Mouse (Mus musculus): ENCODE results near the gene Mbnl3.
A peak's percentile ranks its signal among the peaks of the same experiment; 100 is the strongest.

The Mbnl3 gene

GRCm38 (mm10) chrX:51206432-51206831, at the start of gene Mbnl3:
TSS of gene Mbnl3 (minus strand) at chrX:51206532.
- no peak for DNase-seq

DNA sequence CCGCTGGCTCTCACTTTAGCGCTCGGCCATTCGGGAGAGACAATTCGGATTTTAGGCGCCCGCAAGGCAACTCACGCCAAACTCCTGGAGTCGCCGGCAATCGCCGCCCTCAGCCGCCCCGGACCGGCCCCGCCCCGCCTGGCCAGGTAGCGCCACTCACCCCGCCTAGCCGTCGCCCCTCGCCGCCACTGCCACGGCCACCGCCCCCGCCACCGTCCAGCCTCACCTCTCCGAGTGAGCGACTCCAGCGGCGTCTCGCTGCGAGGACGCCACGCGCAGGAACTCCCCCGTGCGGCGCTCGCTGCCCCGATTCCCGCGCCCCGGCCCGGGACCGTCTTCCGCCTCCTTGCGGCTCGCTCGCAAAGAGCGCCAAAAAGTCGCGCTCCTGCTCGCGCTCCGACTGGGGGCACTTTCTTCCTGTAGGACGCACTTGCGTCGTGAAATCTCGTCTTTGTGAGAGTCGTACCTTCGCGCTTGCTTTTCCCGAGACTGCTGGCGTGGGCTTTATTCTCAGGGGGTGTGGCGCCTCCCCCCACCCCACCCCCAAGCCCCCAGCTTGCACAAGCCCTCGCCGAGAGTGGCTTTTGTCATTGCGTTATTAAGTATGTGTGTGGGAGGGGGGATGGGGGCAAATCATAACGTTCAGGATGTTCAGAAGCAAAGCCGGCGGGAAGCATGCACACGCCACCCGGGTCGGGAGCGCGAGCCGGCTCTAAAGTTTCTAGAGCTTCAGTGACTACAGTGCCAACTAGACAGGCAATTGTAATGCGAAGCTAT, 596 bp downstream of the Mbnl3 start:
- peak; percentile 11 for DNase-seq

GRCm38 (mm10) chrX:51204626-51205547, 1.4 kb downstream of the Mbnl3 start:
- DNase-seq: peak; percentile 6

DNA sequence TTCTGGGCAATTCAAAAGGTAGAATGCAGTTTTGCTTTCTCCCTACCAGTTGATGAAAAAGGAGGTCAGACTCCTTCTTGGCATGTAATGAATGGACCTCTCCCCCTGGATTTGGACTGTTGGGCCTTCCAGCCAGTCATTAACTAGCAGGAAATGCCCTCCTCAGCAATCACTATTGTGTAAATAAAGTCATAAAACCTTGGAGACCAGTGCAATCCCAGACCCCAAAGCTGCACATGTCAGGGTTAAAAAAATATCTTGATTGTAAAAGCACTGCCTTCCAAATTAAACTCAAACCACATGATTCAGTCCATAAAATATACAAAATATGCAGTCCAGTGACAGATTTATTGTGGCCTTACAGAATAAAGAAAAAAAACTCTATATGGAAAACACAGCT, 9.3 kb downstream of the Mbnl3 start:
- no peak for DNase-seq

GRCm38 (mm10) chrX:51171914-51172313, 34.4 kb downstream of the Mbnl3 start:
- no peak for DNase-seq

- no peak for DNase-seq
These were observed 34.9 kb downstream of the Mbnl3 start for GRCm38 (mm10) chrX:51171413-51171812.

GRCm38 (mm10) chrX:51170404-51170803, 35.9 kb downstream of the Mbnl3 start:
- DNase-seq: no peak

DNA sequence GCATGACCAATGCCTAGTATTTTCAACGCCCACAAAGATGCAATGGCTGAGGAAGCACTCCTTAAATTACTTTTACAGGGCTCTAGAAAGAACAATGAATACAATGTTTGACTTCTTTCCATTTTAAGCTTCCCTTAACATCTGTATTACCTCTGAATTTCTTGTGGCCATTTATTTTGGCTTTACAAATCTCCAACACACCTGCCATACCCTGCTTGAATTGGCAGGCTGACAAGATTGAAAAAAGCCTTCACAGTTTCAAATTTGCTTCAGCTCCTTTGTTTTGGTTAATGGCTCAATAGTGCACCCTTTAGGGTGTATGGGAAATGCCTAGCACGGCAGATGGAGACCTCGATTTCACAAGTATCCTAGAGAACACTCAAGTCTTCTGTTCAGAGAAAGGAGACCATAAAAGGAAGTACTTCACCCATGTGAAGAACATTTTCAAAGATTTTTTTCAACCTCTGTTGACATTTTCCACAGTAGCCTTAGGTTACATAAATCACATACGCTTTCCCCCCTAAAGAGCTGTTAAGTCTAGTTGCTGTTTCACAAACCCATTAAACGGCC, 36.8 kb downstream of the Mbnl3 start:
- no peak for DNase-seq

DNA sequence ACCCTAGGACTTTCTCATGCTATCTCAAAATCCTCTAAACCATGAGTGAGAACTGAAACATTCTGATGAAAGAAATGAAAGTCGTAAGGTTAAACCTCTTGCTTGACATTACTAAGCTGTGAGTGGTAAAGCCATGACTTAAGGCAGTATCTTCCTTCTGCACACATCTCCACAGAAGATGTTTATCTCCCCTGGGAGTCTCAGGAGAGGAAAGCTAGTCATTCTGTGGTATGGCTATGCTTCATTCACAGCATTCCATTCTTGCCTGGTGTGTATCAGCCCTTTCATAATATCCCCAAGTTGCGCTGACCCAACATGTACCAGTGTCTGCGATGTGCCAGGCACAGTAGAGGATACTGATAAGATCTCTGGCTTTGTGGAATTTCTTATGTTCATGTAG, 38.4 kb downstream of the Mbnl3 start:
- DNase-seq: no peak

DNA sequence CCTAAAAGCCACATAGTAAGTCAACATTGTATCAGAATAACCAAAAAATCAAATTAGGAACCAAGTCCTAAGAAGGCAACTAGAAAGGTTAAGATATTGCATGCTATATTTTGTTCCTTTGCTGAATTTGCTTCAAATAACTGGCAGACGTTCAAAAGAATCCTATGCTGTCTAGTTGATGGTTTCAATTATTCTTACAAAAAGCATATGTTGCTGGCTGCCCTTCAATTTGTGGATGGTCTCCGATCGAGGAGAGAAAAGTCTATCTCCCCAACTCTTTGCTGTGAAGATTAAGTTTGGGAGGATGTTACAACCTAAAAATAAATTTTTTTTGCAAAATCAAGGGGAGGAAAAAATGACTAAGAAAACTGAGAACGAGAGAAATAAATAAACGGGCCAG, 41.6 kb downstream of the Mbnl3 start:
- no peak for DNase-seq

- DNase-seq: no peak
These were observed 57.9 kb downstream of the Mbnl3 start for GRCm38 (mm10) chrX:51148436-51148835.

- no peak for DNase-seq
These were observed 60.0 kb downstream of the Mbnl3 start for GRCm38 (mm10) chrX:51146351-51146750.

DNA sequence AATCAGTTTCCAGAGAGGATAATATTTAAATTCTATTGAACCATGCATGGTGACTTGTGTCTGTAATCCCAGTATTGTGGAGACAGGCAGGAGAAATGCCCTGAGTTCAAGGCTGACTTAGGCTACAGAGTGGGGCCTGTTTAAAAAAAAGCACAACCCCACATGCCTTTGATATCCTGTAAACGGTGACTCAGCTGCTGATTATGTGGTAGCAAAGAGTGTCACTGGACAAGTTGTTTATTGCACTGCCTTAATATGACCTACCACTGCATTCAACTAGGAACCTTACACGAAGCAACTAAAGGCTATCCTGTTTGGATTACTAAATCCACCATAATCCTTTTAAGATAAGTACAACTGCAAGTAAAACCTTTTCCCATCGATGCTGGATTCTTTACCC, 66.3 kb downstream of the Mbnl3 start:
- DNase-seq: no peak

GRCm38 (mm10) chrX:51131325-51131724, 75.0 kb downstream of the Mbnl3 start:
- no peak for DNase-seq

- no peak for DNase-seq
These were observed 103.6 kb downstream of the Mbnl3 start for GRCm38 (mm10) chrX:51102748-51103147.

DNA sequence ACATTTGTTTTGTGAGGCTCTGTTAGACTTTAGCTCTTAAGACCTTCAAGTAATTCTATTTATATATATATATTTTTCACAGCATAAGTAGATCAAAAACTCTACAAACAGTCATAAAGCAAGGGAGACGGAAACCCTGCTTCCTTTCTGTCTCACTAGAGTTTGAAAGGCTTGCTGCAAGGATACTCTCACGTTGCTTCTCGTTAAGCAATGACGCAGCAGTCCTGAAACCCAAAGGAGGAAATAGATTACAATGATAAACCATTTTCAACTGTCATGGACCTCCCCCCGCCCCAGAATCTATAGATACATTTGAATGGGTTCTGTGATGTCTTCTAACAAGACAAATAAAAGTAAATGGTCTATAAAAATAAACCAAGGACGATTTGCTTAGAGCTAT, 121.4 kb downstream of the Mbnl3 start:
- no peak for DNase-seq

DNA sequence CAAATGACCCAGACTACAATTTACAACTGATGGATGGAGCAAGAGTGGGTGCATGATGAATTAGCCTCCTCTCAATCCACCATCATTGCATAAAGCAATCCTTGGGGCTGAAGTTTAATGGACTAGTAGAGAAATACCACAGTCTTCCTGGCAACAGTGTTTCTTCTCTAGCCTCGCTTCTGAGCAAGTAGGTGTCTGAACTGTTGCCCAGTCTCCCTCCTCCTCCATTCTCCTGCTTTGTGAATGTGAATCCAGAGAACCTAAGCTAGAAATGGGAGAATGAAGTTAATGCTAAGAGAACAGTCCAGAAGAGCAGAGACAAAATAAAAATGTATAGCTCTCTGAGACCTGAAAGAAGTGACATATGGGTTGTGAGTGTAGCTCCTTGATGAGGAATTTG, 122.1 kb downstream of the Mbnl3 start:
- DNase-seq: no peak

GRCm38 (mm10) chrX:51076744-51077143, 129.6 kb downstream of the Mbnl3 start:
- peak; percentile 8 for DNase-seq
